In the genomic region with DNA sequence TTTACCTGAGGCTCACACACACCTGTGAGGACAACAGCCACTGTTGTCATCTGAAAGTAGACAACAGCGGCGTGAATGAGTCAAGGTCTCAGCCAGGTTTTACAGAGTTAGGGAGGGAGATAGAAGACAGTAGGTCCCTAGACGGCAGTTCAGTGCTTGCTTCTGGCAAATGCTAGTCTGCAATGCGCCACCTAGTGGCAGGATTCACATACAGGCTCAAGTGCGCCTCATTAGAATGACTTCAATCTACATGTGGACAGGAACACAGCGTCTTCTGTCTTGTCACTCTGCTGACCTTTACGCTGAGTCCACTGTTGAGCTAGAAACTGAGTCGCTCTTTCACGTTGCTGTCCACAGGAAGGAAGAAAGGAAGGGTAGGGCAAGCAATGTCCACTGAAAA, we compare ENCODE assay signal across 9 mouse cellular contexts.
DNase-seq lines count a peak whose midpoint lies in the region; ATAC-seq and TF ChIP-seq lines count a peak whose summit lies in the region.
"Had no signal": no experiment of that assay in that cellular context is flagged by ENCODE, and none has a peak within 500 bp of the region (broad histone marks: within the 10 kb centered on the region; RNA-seq: fewer than 3 reads in every experiment).

No protein-coding gene starts in this region.

- H3K36me3 ChIP-seq in heart, postnatal 0 days (replicated peaks; ENCODE audit: control insufficient read depth, insufficient read depth, low read length): no peaks in the 10 kb centered on the region
- no peaks in the 10 kb centered on the region for H3K36me3 ChIP-seq in midbrain, postnatal 0 days (ENCODE audit: insufficient read depth, low read length)
- H3K36me3 ChIP-seq: embryonic facial prominence, embryonic 12.5 days had no signal

- intact Hi-C loops in heart, postnatal 25 days (cut with DNase I): loop anchor here (2.0 to 5.0 kb wide), 3 partner anchors 32 to 252 kb away; no protein-coding TSS in a partner anchor
- intact Hi-C loops in left cerebral cortex, postnatal 36 days (cut with DNase I): loop anchor here (5.0 kb wide), 1 partner anchor 277 kb away; no protein-coding TSS in a partner anchor

- H3K27ac ChIP-seq in heart, postnatal 0 days (ENCODE audit: low read depth): no peak overlapping the region
- no peak overlapping the region for H3K27ac ChIP-seq in midbrain, postnatal 0 days (ENCODE audit: low read depth, low read length)
- H3K27ac ChIP-seq: embryonic facial prominence, embryonic 12.5 days had no signal

- no peak overlapping the region for H3K4me2 ChIP-seq in heart, postnatal 0 days (ENCODE audit: low read depth, low read length)
- H3K4me2 ChIP-seq in midbrain, postnatal 0 days (ENCODE audit: low read depth, low read length, poor library complexity, severe bottlenecking): no peak overlapping the region
- H3K4me2 ChIP-seq: embryonic facial prominence, embryonic 12.5 days had no signal

- peak; percentile 93 for TF ChIP-seq CTCF in heart, postnatal 0 days (IDR thresholded peaks at IDR 0.05; ENCODE audit: low read depth)
- peak; percentile 83 for TF ChIP-seq CTCF in midbrain, postnatal 0 days (IDR thresholded peaks at IDR 0.05)

- no peaks in the 10 kb centered on the region for H3K27me3 ChIP-seq in heart, postnatal 0 days (ENCODE audit: control insufficient read depth, insufficient read depth, low read length)
- no peaks in the 10 kb centered on the region for H3K27me3 ChIP-seq in midbrain, postnatal 0 days (ENCODE audit: insufficient read depth, low read length)
- H3K27me3 ChIP-seq: embryonic facial prominence, embryonic 12.5 days had no signal

- TF ChIP-seq EP300 in heart, postnatal 0 days (IDR thresholded peaks at IDR 0.05; ENCODE audit: low read depth): no peak

- no peak overlapping the region for H3K9ac ChIP-seq in heart, postnatal 0 days (replicated peaks; ENCODE audit: low read depth, low read length)
- no peak overlapping the region for H3K9ac ChIP-seq in midbrain, postnatal 0 days (replicated peaks; ENCODE audit: low read length, poor library complexity, severe bottlenecking)
- H3K9ac ChIP-seq: embryonic facial prominence, embryonic 12.5 days had no signal

- 23% methylated on average over 9 of the region's 9 CpGs for WGBS in heart, postnatal 0 days
- WGBS in midbrain, postnatal 0 days: 36% methylated on average over 9 of the region's 9 CpGs

- H3K4me1 ChIP-seq in heart, postnatal 0 days (ENCODE audit: control insufficient read depth, insufficient read depth): peaks cover 6% of the 10 kb centered on the region
- H3K4me1 ChIP-seq in midbrain, postnatal 0 days (ENCODE audit: insufficient read depth, low read length): no peaks in the 10 kb centered on the region

- peak; percentile 76 for DNase-seq in heart, postnatal 0 days (ENCODE audit: low spot score)
- DNase-seq in heart, postnatal 25 days (ENCODE audit: low spot score): no peak
- DNase-seq in adrenal gland, postnatal 10 days: peak; percentile 83
- peak; percentile 89 for DNase-seq in embryo, embryonic 11 days
- peak; percentile 19 to 39 for DNase-seq in left cerebral cortex, postnatal 36 days (ENCODE audit: low spot score in 2 of 2)
- peak; percentile 80 for DNase-seq in midbrain, postnatal 0 days (ENCODE audit: low spot score)
- peak; percentile 70 to 90 for DNase-seq in spleen, postnatal 4 days (ENCODE audit: low spot score in 2 of 2)

- no peak overlapping the region for H3K4me3 ChIP-seq in heart, postnatal 0 days (ENCODE audit: low read depth, low read length)
- no peak overlapping the region for H3K4me3 ChIP-seq in midbrain, postnatal 0 days (ENCODE audit: low read depth, low read length)
- H3K4me3 ChIP-seq: embryonic facial prominence, embryonic 12.5 days had no signal

- H3K9me3 ChIP-seq in heart, postnatal 0 days (replicated peaks; ENCODE audit: control insufficient read depth, low read length): no peaks in the 10 kb centered on the region
- no peaks in the 10 kb centered on the region for H3K9me3 ChIP-seq in midbrain, postnatal 0 days (ENCODE audit: low read length)
- H3K9me3 ChIP-seq: embryonic facial prominence, embryonic 12.5 days had no signal

- peak; percentile 54; the same call in 1 of the 2 replicates for ATAC-seq in heart, postnatal 0 days (ENCODE audit: insufficient read depth, low read depth)
- ATAC-seq in inflammation-experienced regulatory T-cells, adult 6 months: peak; percentile 84
- ATAC-seq in midbrain, postnatal 0 days (ENCODE audit: low FRiP score): no peak
